Mouse (Mus musculus) gastrocnemius, postnatal 14 days (tissue): ENCODE measurements around the gene Spatc1l. TPM values are rescaled to one million over a fixed set of nuclear protein-coding genes. Genes with fewer than 3 reads are reported as not detected.

Source experiments
- DNase-seq: peaks from one replicate; pipeline ENCODE4 v3.0.0; 2021; ENCODE audit warnings: mixed read lengths
- intact Hi-C: fragments of 180-260 bp; cut with DNase I; formaldehyde crosslinking; loops from one replicate; pipeline ENCODE4 v1.15.1; 2025; ENCODE audit warnings: low total_unique reads
- total RNA-seq, 2 experiments: library from RNA; stranded (reverse); gene quantifications; 2 replicates each; pipeline ENCODE4 v1.2.3; 2021

The Spatc1l gene
- total RNA-seq, 2 experiments from 2014 or later: not detected

- no peak for DNase-seq
- intact Hi-C loops: no loop called here
These were observed 22.1 kb downstream of the Spatc1l start for GRCm38 (mm10) chr10:76584138-76584537.

- intact Hi-C loops: no loop called here
- DNase-seq: no peak
These were observed 24.1 kb downstream of the Spatc1l start for GRCm38 (mm10) chr10:76586190-76586589.

GRCm38 (mm10) chr10:76590197-76590596, 28.1 kb downstream of the Spatc1l start:
- intact Hi-C loops: no loop called here

GRCm38 (mm10) chr10:76596338-76596737, 34.3 kb downstream of the Spatc1l start:
- intact Hi-C loops: no loop called here
- DNase-seq: peak; percentile 12

More at GRCm38 (mm10) chr10:76590197-76590596, 28.1 kb downstream of the Spatc1l start:
- no peak for DNase-seq

- intact Hi-C loops: no loop called here
- DNase-seq: peak; percentile 1
These were observed 40.6 kb downstream of the Spatc1l start for GRCm38 (mm10) chr10:76602690-76603089.

GRCm38 (mm10) chr10:76612473-76612872, 50.4 kb downstream of the Spatc1l start:
- DNase-seq: no peak
- intact Hi-C loops: no loop called here

Other genes with a start within 250 kb of the Spatc1l start
- 1 to 10 TPM; 7.6 to 9.3 TPM for gene Dip2a, start 217.0 kb upstream of the Spatc1l start, total RNA-seq
- not detected for gene AC141477.1, start 121.8 kb upstream of the Spatc1l start, total RNA-seq
- 10 to 100 TPM; 50.6 to 71.3 TPM for gene Pcnt, start 119.5 kb upstream of the Spatc1l start, total RNA-seq
- under 1 TPM; 0.31 to 0.45 TPM for gene 2610028H24Rik, start 113.2 kb upstream of the Spatc1l start, total RNA-seq
- gene Mcm3ap, start 93.3 kb upstream of the Spatc1l start, total RNA-seq: 10 to 100 TPM; 21.4 to 22.2 TPM
- gene Ybey, start 93.2 kb upstream of the Spatc1l start, total RNA-seq: 1 to 10 TPM; 3.5 to 3.8 TPM
- 1 to 10 TPM; 4.5 to 6.9 TPM for gene Lss, start 30.7 kb upstream of the Spatc1l start, total RNA-seq
- not detected for gene Ftcd, start 13.4 kb downstream of the Spatc1l start, total RNA-seq
- gene Col6a2, start 61.4 kb downstream of the Spatc1l start, total RNA-seq: 100 to 1,000 TPM; 236 to 279 TPM
- 100 to 1,000 TPM; 223 to 260 TPM for gene Col6a1, start 163.9 kb downstream of the Spatc1l start, total RNA-seq